Mouse (Mus musculus) midbrain, embryonic 13.5 days (tissue): Measurements from ENCODE around the gene Adtrp. TPM values are rescaled to one million over a fixed set of nuclear protein-coding genes. Genes with fewer than 3 reads are reported as not detected.

ENCODE experiments used
- ATAC-seq: fragments of 200-750 bp; cut with Nextera tagmentation; 2 replicates; pipeline ENCODE4 v1.8.0; 2017; ENCODE audit warnings: mild to moderate bottlenecking, moderate TSS enrichment, moderate library complexity
- H3K27ac ChIP-seq: fragments of 300-500 bp; sonication (generic); 2 replicates; pipeline ENCODE4 v1.5.1; 2015; ENCODE audit warnings: inconsistent platforms, mild to moderate bottlenecking, moderate library complexity
- H3K27me3 ChIP-seq: fragments of 300-500 bp; sonication (generic); 2 replicates; pipeline ENCODE4 v1.6.1; 2015; ENCODE audit warnings: mild to moderate bottlenecking, inconsistent platforms
- H3K36me3 ChIP-seq: fragments of 300-500 bp; sonication (generic); 2 replicates; pipeline ENCODE4 v1.6.1; 2015; ENCODE audit warnings: mild to moderate bottlenecking, inconsistent platforms
- H3K4me1 ChIP-seq: fragments of 300-500 bp; sonication (generic); replicated peaks from 2 replicates; pipeline ENCODE4 v1.6.1; 2015; ENCODE audit warnings: inconsistent platforms
- H3K4me2 ChIP-seq: fragments of 300-500 bp; sonication (generic); replicated peaks from 2 replicates; pipeline ENCODE4 v1.6.1; 2015; ENCODE audit warnings: moderate library complexity, mild to moderate bottlenecking, inconsistent platforms
- H3K4me3 ChIP-seq: fragments of 300-500 bp; sonication (generic); replicated peaks from 2 replicates; pipeline ENCODE4 v1.5.1; 2015; ENCODE audit warnings: mild to moderate bottlenecking, inconsistent platforms
- H3K9ac ChIP-seq: fragments of 300-500 bp; sonication (generic); replicated peaks from 2 replicates; pipeline ENCODE4 v1.6.1; 2015; ENCODE audit warnings: mild to moderate bottlenecking, inconsistent platforms
- H3K9me3 ChIP-seq: fragments of 300-500 bp; sonication (generic); 2 replicates; pipeline ENCODE4 v1.6.1; 2016; ENCODE audit warnings: mild to moderate bottlenecking, inconsistent platforms
- WGBS: fragments of 180-500 bp; shearing (Covaris S2); methylation state at CpG from one replicate; pipeline ENCODE4 v1.1.7; 2015; 5-methylcytosine and 5-hydroxymethylcytosine counted together
- polyA plus RNA-seq: library from polyadenylated mRNA; unstranded; fragments of >200 nt; fragmentation: Nextera tagmentation; extraction: Ambion mirVana; gene quantifications from 2 replicates; pipeline ENCODE4 v1.2.1, GENCODE M21; 2015

Gene Adtrp
- polyA plus RNA-seq, 1 experiment from 2014 or later, result not detected

DNA sequence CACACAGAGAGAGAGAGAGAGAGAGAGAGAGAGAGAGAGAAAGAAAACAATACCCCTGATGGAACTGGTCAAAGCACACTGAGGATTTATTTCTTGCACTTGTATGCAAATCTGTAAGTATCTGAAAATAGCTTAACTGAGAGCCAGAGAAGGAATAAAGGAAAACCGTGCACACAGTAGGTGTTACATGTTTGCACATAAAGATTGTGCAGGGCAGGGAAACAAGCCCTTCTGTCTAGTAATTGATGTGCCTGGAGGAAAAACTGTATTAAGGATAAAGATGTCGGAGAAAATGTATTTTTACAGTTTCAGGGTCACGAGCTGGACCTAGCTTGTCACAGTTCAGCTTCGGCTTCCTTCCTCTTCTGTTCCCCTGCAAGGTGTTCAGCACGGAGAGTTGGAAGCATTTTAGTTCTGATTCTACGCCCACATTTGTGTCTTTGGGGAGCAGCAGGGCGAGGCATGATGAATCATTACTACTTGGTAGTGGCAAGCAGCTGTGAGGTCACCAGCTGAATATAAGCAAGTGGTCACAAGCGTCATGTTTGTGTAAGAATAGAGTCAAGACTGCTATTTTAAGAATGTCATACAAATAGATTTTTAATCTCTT lies 43.7 kb downstream of the Adtrp start:
- no peak for ATAC-seq
- Histone ChIP-seq H3K4me1 (peaks cover 32% of the 10 kb centered on the region), H3K9ac (no peak overlapping the region), H3K36me3 (no peaks in the 10 kb centered on the region), H3K4me2 (no peak overlapping the region), H3K27me3 (no peaks in the 10 kb centered on the region), H3K9me3 (no peaks in the 10 kb centered on the region), H3K27ac (no peak overlapping the region), H3K4me3 (no peak overlapping the region)
- WGBS, result 77% methylated on average over 8 of the region's 8 CpGs

DNA sequence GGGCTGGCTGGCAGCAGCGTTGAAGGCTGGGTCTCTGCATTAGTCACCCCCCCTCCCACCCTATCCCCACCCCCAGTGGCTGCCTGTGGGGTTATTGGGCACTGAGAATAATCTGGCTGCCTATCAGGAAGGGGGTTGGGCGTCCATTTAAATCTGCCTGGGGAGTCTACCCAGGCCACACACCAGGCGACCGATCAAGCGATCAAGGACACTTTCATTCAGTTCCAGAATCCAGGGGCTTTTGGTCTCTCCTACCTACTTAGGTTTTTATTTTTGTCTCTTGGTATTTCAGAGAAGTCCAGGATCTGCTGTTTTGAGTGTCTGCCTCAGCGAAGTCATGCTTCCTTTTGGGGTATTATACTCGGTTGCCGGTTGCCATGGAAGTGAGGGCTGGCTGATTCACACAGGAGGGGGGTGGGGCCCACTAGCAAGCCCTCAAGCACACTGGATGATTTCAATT lies 46.3 kb downstream of the Adtrp start:
- peak overlapping the region; percentile 59 for H3K27ac ChIP-seq
- WGBS, result under 1% methylated on average over 8 of the region's 8 CpGs
- no peaks in the 10 kb centered on the region for H3K9me3 ChIP-seq
- peak overlapping the region; percentile 22 for H3K4me3 ChIP-seq
- H3K4me2 ChIP-seq, result peak overlapping the region; percentile 49
- H3K9ac ChIP-seq, result no peak overlapping the region
- H3K27me3 ChIP-seq, result no peaks in the 10 kb centered on the region
- peaks cover 21% of the 10 kb centered on the region for H3K4me1 ChIP-seq
- H3K36me3 ChIP-seq, result no peaks in the 10 kb centered on the region
- peak; percentile 95 for ATAC-seq

DNA sequence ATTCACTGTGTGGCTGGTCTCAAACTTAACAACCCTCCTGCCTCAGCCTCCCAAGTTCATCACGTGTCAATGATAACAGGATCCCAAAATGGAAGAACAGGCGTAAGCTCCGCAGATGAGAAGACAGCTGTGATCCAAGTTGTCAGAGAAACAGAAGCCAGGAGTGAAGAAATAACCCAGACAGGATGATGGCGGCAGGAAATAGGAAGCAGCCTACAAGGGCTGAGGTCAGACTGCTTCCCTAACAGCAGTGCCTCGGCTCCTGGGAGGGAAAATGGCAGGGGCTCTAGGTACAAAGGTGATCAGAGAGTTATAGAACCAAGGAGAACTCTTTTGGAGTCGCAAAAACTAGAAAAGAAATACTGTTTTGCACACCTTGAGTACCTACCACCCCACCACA lies 54.6 kb downstream of the Adtrp start:
- no peak for ATAC-seq
- no peak overlapping the region for H3K4me3 ChIP-seq

DNA sequence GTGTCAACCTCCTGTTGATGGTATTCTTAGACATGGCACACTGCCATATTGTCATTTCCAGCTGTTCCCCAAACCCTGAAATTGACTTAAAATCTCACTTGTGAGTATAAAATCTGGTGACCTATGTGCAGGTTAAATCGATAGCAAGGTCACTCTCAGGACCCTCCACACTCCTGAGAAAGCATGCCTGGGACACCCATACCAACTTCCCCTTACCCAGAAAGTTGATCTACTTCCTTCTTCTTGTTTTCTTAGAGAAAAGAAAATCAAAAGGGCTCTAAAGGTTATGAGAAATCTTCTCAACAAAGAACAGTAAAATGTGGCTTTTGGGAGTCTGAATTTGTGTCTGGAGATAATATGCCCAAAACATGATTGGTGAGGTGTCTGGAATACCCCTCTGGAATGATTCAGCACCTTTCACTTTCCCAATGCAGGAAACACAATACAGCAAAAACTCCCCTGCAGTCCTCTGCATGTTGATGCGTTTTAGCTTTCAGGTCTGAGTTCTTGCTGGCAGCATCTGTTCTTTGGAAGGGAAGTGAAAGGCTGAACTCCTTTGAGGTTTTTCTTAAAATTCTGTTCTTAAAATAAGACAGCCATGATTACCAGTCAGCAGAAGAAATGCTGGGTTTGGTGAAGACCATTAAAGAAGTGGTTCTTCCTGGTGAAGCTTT lies 59.5 kb downstream of the Adtrp start:
- H3K27ac ChIP-seq, result no peak overlapping the region
- H3K4me1 ChIP-seq, result no peaks in the 10 kb centered on the region
- no peak overlapping the region for H3K9ac ChIP-seq
- 89% methylated on average over 2 of the region's 2 CpGs for WGBS
- no peaks in the 10 kb centered on the region for H3K27me3 ChIP-seq
- no peaks in the 10 kb centered on the region for H3K9me3 ChIP-seq
- no peak overlapping the region for H3K4me3 ChIP-seq
- H3K4me2 ChIP-seq, result no peak overlapping the region
- ATAC-seq, result no peak
- no peaks in the 10 kb centered on the region for H3K36me3 ChIP-seq

More for the DNA sequence above, 54.6 kb downstream of the Adtrp start:
- no peaks in the 10 kb centered on the region for H3K9me3 ChIP-seq
- WGBS, result 90% methylated on average over 6 of the region's 6 CpGs
- no peaks in the 10 kb centered on the region for H3K36me3 ChIP-seq
- no peak overlapping the region for H3K9ac ChIP-seq
- no peak overlapping the region for H3K4me2 ChIP-seq
- H3K27ac ChIP-seq, result no peak overlapping the region
- no peaks in the 10 kb centered on the region for H3K27me3 ChIP-seq
- no peaks in the 10 kb centered on the region for H3K4me1 ChIP-seq

DNA sequence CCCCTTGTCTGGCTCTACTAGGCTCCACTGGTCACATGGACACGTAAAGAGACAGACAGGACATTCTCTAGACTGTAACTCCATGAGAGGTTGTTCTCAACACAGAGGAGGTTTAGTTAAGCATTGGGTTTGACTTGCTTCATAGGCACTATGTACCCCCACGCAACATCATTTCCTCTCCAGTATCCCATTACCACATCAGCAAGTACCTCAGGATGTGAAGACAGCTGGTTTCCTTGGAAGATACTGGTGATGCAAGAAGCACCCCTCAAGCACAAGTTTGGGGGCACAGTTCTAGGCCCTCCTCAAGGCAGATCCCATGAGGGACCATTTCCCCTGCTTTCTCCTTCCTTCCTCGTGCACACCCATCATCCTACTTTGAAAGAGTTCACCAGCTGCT lies 60.8 kb downstream of the Adtrp start:
- WGBS, result 92% methylated on average over 3 of the region's 3 CpGs
- Histone ChIP-seq H3K27ac (no peak overlapping the region), H3K36me3 (no peaks in the 10 kb centered on the region)

DNA sequence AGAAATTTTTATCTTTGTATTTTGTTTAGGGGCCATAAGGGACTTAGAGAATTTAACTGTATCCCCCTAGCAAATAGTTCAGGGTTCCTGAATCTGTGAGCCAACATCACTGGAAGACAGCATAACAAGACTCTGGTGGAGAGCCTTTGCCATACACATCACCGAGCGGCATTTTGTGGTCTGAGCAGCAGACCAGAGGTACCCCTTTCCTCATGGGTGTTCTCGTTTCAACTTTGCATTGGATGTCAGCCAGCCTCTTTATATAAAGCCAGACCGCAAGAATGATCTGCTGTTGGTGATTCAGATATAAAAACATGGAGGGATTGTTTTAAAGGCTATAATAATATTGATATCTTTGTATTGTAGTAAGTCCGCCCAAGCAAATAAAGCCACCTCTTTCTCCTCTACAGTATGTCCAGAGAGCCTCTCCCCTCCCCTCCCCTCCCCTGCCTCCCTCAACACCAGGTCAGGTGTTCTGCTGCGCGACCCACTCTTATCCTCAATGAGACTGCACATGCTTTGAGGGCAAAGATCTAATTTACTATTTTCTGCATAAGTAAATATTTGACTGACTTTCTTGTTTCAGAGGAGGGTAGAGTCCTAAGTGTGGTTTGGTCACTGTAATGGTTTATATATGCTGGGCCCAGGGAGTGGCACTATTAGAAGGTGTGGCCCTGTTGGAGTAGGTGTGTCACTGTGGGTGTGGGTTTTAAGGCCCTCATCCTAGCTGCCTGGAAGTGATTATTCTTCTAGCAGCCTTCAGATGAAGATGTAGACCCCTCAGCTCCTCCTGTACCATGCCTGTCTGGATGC lies 62.4 kb downstream of the Adtrp start:
- no peak overlapping the region for H3K27ac ChIP-seq
- whole genome bisulfite sequencing, result 88% methylated on average over 7 of the region's 7 CpGs
- H3K36me3 ChIP-seq, result no peaks in the 10 kb centered on the region
- no peaks in the 10 kb centered on the region for H3K27me3 ChIP-seq
- no peaks in the 10 kb centered on the region for H3K4me1 ChIP-seq
- H3K9ac ChIP-seq, result no peak overlapping the region
- H3K4me3 ChIP-seq, result no peak overlapping the region
- no peak overlapping the region for H3K4me2 ChIP-seq
- no peaks in the 10 kb centered on the region for H3K9me3 ChIP-seq
- ATAC-seq, result no peak

More for the DNA sequence above, 60.8 kb downstream of the Adtrp start:
- no peak overlapping the region for H3K9ac ChIP-seq
- no peaks in the 10 kb centered on the region for H3K9me3 ChIP-seq
- ATAC-seq, result no peak
- H3K4me2 ChIP-seq, result no peak overlapping the region
- no peaks in the 10 kb centered on the region for H3K4me1 ChIP-seq
- H3K4me3 ChIP-seq, result no peak overlapping the region
- no peaks in the 10 kb centered on the region for H3K27me3 ChIP-seq

DNA sequence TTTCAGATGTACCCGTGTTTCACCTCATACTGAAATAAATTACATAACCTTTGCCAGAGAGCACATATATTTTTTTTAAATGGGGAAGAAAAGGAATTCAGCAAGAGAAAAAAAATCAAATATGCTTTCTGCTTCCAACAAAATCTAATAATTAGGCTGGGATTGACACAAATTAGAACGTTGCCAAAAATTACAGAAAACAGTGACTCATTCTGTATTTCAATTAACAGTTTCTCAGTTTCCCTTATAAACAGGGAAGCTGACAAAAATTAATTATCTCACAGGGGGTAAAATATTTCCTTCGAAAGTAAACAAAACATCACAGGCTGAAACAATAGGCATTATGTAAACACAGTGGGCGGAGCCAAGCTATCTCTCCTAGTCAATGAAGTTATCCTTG lies 67.2 kb downstream of the Adtrp start:
- H3K27me3 ChIP-seq, result no peaks in the 10 kb centered on the region
- H3K4me2 ChIP-seq, result no peak overlapping the region
- H3K9ac ChIP-seq, result no peak overlapping the region
- WGBS, result 87% methylated on average over 4 of the region's 4 CpGs
- no peaks in the 10 kb centered on the region for H3K36me3 ChIP-seq
- no peak overlapping the region for H3K4me3 ChIP-seq
- H3K27ac ChIP-seq, result no peak overlapping the region
- no peak for ATAC-seq
- H3K4me1 ChIP-seq, result no peaks in the 10 kb centered on the region
- H3K9me3 ChIP-seq, result no peaks in the 10 kb centered on the region

DNA sequence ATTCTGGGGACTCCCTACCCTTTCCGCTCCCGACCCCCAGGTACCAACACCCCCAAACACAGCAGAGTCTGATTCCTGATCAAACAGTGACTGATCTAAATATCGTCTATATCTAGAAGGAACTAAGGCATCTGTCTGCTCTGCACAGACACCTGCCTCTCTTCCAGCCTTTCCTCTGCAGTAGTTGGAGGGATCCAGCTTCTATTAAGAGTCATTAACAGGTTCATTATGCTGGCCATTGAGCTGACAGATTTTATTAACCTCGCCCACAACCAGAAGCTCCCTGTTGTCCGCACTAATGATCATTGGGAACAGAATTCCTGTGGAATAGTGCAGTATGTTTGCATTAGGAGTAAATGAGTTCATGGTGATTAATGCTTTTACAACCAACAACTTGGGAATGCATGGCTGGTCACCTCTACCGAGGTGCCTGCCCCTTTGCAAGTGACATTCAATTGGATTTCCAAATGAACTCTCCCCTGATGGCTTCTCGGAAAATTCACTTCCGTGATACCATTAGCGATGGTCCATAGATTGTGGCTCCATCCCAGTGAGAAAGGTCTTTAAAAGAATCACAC lies 67.8 kb downstream of the Adtrp start:
- Histone ChIP-seq H3K4me1 (no peaks in the 10 kb centered on the region), H3K9ac (no peak overlapping the region), H3K27me3 (no peaks in the 10 kb centered on the region), H3K4me3 (no peak overlapping the region), H3K4me2 (no peak overlapping the region), H3K36me3 (no peaks in the 10 kb centered on the region), H3K9me3 (no peaks in the 10 kb centered on the region), H3K27ac (no peak overlapping the region)
- 80% methylated on average over 9 of the region's 9 CpGs for WGBS
- ATAC-seq, result no peak

DNA sequence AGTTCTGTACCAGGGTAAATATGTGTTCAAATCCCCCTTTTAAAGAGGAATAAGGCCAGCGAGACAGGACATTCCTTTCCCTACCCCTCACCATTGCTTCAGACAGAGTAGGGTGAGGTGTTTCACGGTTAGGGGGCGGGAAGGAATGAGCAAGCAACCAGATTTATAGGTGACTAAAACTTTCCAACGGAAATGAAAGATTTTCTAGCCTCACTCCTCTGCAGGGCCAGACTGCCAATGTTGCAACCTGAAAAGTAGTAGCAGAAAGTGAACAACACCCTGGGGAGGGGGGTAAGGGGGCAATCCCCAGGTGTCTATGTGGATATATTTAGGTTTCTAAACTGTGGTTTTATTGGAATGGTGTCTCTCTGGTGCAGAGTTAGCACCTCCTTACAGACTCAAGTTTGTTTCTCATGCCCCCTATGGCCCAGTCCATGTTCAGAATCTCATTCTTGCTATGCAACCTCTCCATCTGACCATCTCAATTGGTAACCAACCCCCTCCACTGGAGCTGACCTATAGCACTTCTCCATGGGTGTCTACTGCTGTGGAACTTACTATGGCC lies 73.6 kb downstream of the Adtrp start:
- Histone ChIP-seq H3K9me3 (no peaks in the 10 kb centered on the region), H3K36me3 (no peaks in the 10 kb centered on the region), H3K4me2 (no peak overlapping the region), H3K27ac (no peak overlapping the region), H3K4me1 (no peaks in the 10 kb centered on the region), H3K27me3 (no peaks in the 10 kb centered on the region), H3K4me3 (no peak overlapping the region), H3K9ac (no peak overlapping the region)
- no peak for ATAC-seq
- 94% methylated on average over 4 of the region's 4 CpGs for WGBS

DNA sequence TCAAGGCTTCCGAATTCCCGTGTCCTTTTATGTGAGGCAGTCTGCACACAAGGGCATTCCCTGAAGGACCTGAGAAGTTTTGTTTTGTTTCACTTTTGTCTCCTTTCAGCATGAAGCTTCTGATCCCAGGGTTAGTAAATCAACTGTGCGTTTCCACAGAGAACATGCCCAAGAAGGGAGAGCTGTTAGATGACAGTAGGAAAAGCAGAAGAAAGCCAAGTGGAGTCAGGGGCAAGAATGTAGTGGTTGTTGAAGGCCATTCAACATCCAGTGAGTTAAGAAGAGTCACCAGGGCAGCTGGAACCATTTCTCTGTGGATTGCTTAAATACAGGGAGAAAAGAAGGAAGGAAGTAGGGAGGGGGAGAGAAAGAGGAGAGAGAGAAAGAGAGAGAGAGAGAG lies 76.4 kb downstream of the Adtrp start:
- Histone ChIP-seq H3K27me3 (no peaks in the 10 kb centered on the region), H3K9me3 (no peaks in the 10 kb centered on the region), H3K4me1 (no peaks in the 10 kb centered on the region), H3K27ac (no peak overlapping the region), H3K4me2 (no peak overlapping the region), H3K36me3 (no peaks in the 10 kb centered on the region), H3K4me3 (no peak overlapping the region), H3K9ac (no peak overlapping the region)
- WGBS, result 46% methylated on average over 3 of the region's 3 CpGs
- no peak for ATAC-seq

DNA sequence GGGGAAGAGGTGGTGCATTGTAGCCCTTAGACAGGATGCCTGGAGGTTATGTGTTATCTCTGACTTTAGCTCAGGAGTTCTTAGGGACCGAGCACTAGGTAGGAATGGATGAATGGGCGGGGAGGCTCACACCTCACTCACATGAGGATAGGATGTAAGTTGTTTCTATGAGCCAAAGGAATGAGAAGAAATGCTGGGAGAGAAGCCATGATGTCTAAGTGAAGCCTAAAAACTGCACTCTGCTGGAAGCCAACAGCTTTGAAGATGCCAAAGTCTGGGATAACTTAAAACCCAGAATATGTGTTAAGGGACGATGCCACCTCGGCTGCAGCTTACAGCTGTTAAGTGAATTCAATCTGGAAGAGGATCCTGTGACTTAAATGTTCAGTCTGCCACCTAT lies 79.5 kb downstream of the Adtrp start:
- WGBS, result 95% methylated on average over 4 of the region's 4 CpGs
- ATAC-seq, result no peak
- no peaks in the 10 kb centered on the region for H3K9me3 ChIP-seq
- H3K4me2 ChIP-seq, result no peak overlapping the region
- no peak overlapping the region for H3K27ac ChIP-seq
- no peak overlapping the region for H3K9ac ChIP-seq
- H3K4me1 ChIP-seq, result no peaks in the 10 kb centered on the region
- H3K36me3 ChIP-seq, result no peaks in the 10 kb centered on the region
- H3K27me3 ChIP-seq, result no peaks in the 10 kb centered on the region
- H3K4me3 ChIP-seq, result no peak overlapping the region

DNA sequence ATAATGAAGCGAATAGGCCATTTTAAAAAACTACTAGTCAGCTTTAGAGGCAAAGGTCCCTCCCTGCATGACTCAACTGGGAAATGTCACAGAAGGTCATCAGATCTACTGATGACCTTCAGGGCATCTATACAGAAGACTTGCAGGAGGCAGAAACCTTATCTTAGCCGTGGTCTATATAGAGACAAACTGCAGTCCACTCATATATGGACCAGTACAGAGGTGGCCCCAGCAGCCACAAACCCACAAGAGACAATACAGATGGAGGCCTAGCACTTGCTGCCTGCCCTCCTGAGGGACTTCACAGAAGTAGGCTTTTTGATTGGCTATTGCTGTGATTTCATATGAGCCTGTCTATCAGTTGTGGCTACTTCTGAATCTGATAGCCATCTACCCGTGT lies 85.5 kb downstream of the Adtrp start:
- 85% methylated on average over 3 of the region's 3 CpGs for WGBS
- Histone ChIP-seq H3K9ac (no peak overlapping the region), H3K4me2 (no peak overlapping the region), H3K36me3 (no peaks in the 10 kb centered on the region), H3K9me3 (no peaks in the 10 kb centered on the region), H3K27me3 (no peaks in the 10 kb centered on the region), H3K4me3 (no peak overlapping the region), H3K4me1 (peaks cover 27% of the 10 kb centered on the region), H3K27ac (no peak overlapping the region)
- no peak for ATAC-seq
